Mouse (Mus musculus) liver, adult 2 months (tissue): ENCODE data around the gene Hoxb2. TPM values are rescaled to one million over a fixed set of nuclear protein-coding genes. Genes with fewer than 3 reads are reported as not detected.

Experiments used
- DNase-seq: peaks from one replicate; pipeline ENCODE4 v3.0.0-alpha.2; 2011; ENCODE audit warnings: low read depth, low spot score; ENCODE audit errors: extremely low read depth
- H3K27ac ChIP-seq: fragments of 200-500 bp; replicated peaks from 2 replicates; pipeline ENCODE4 v1.5.1; 2012; ENCODE audit warnings: low read depth, mild to moderate bottlenecking, control low read depth, inconsistent platforms, low read length; ENCODE audit not compliant: insufficient read depth
- H3K27me3 ChIP-seq: fragments of 200-500 bp; 2 replicates; pipeline ENCODE4 v1.6.1; 2012; ENCODE audit warnings: mild to moderate bottlenecking, moderate library complexity, low read length, inconsistent platforms; ENCODE audit not compliant: control insufficient read depth, insufficient read depth
- H3K36me3 ChIP-seq: fragments of 200-500 bp; 2 replicates; pipeline ENCODE4 v1.6.1; 2012; ENCODE audit warnings: low read length, inconsistent platforms; ENCODE audit not compliant: control insufficient read depth, insufficient read depth
- H3K4me1 ChIP-seq: fragments of 200-500 bp; 2 replicates; pipeline ENCODE4 v1.6.1; 2011; ENCODE audit warnings: low read length; ENCODE audit not compliant: control insufficient read depth, insufficient read depth
- H3K4me3 ChIP-seq: fragments of 200-500 bp; 2 replicates; pipeline ENCODE4 v1.5.1; 2011; ENCODE audit warnings: low read depth, mild to moderate bottlenecking, control low read depth, low read length, moderate library complexity; ENCODE audit not compliant: insufficient read depth
- H3K79me2 ChIP-seq: fragments of 200-500 bp; 2 replicates; pipeline ENCODE4 v1.6.1; 2012; ENCODE audit warnings: inconsistent platforms, mild to moderate bottlenecking, low read length, moderate library complexity; ENCODE audit not compliant: control insufficient read depth, insufficient read depth
- H3K9ac ChIP-seq: fragments of 200-500 bp; 2 replicates; pipeline ENCODE4 v1.6.1; 2012; ENCODE audit warnings: low read depth, mild to moderate bottlenecking, control low read depth, inconsistent platforms, low read length
- CTCF ChIP-seq: fragments of 200-500 bp; IDR thresholded peaks from 2 replicates; pipeline ENCODE4 v1.5.1; 2011; ENCODE audit warnings: low read depth, low read length, control low read depth
- POLR2A ChIP-seq: fragments of 200-500 bp; IDR thresholded peaks from 2 replicates; pipeline ENCODE4 v1.6.1; 2011; ENCODE audit warnings: low read length, control low read depth; ENCODE audit not compliant: insufficient read depth; ENCODE audit errors: extremely low read depth
- WGBS: fragments of 180-500 bp; shearing (Covaris S2); methylation state at CpG from one replicate; pipeline ENCODE4 v1.1.7; 2018; 5-methylcytosine and 5-hydroxymethylcytosine counted together
- polyA plus RNA-seq: library from polyadenylated mRNA; depleted of rRNA; stranded (reverse); fragments of >200 nt; gene quantifications from 2 replicates; pipeline ENCODE4 v1.2.3, GENCODE M21; 2012
- total RNA-seq: library from RNA; depleted of rRNA; stranded (reverse); fragments of >200 nt; gene quantifications from 2 replicates; pipeline ENCODE4 v1.2.3, GENCODE M21; 2014

The Hoxb2 gene
- total and polyA plus RNA-seq, 2 experiments, result 0.46 to 1.3 TPM

GRCm38 (mm10) chr11:96344878-96345159 is 5.5 kb upstream of the Hoxb2 start:
- no peak for DNase-seq
- Histone ChIP-seq H3K27me3 (peaks cover 29% of the 10 kb centered on the region), H3K4me1 (peaks cover 3% of the 10 kb centered on the region; the same call in 1 of the 2 replicates), H3K9ac (no peak overlapping the region), H3K36me3 (no peaks in the 10 kb centered on the region), H3K4me3 (no peak overlapping the region), H3K27ac (no peak overlapping the region), H3K79me2 (no peaks in the 10 kb centered on the region)
- WGBS, result 25% methylated on average over 6 of the region's 6 CpGs
- TF ChIP-seq CTCF, result no peak

- H3K27me3 ChIP-seq, result peaks cover 29% of the 10 kb centered on the region
- no peaks in the 10 kb centered on the region for H3K36me3 ChIP-seq
- H3K4me3 ChIP-seq, result peak overlapping the region; percentile 33; the same call in 1 of the 2 replicates
- peaks cover 3% of the 10 kb centered on the region; the same call in 1 of the 2 replicates for H3K4me1 ChIP-seq
- no peak for DNase-seq
- no peak overlapping the region for H3K27ac ChIP-seq
- TF ChIP-seq CTCF (no peak), POLR2A (no peak)
- peak overlapping the region; percentile 42 for H3K9ac ChIP-seq
- no peaks in the 10 kb centered on the region for H3K79me2 ChIP-seq
- WGBS, result 12% methylated on average over 56 of the region's 56 CpGs
Measured at GRCm38 (mm10) chr11:96345220-96345892, 5.0 kb upstream of the Hoxb2 start.

- Histone ChIP-seq H3K27me3 (peaks cover 29% of the 10 kb centered on the region), H3K9ac (peak overlapping the region; percentile 42; the same call in 1 of the 2 replicates), H3K36me3 (no peaks in the 10 kb centered on the region), H3K4me1 (peaks cover 3% of the 10 kb centered on the region; the same call in 1 of the 2 replicates), H3K4me3 (peak overlapping the region; percentile 33; the same call in 1 of the 2 replicates), H3K27ac (no peak overlapping the region), H3K79me2 (no peaks in the 10 kb centered on the region)
- no peak for DNase-seq
- no peak for TF ChIP-seq POLR2A
- TF ChIP-seq CTCF, result 0 out of 2 replicates have a peak, but pooled peaks have one; percentile 17
- WGBS, result 21% methylated on average over 45 of the region's 45 CpGs
Measured at GRCm38 (mm10) chr11:96345893-96346806, 4.2 kb upstream of the Hoxb2 start.

GRCm38 (mm10) chr11:96346916-96347520 is 3.3 kb upstream of the Hoxb2 start:
- H3K9ac ChIP-seq, result no peak overlapping the region
- H3K27me3 ChIP-seq, result peaks cover 26% of the 10 kb centered on the region
- no peak for TF ChIP-seq CTCF
- DNase-seq, result peak; percentile 16
- WGBS, result 40% methylated on average over 5 of the region's 5 CpGs
- no peak overlapping the region for H3K4me3 ChIP-seq
- H3K27ac ChIP-seq, result no peak overlapping the region
- peaks cover 3% of the 10 kb centered on the region; the same call in 1 of the 2 replicates for H3K4me1 ChIP-seq
- H3K36me3 ChIP-seq, result no peaks in the 10 kb centered on the region
- H3K79me2 ChIP-seq, result no peaks in the 10 kb centered on the region

- TF ChIP-seq POLR2A (no peak), CTCF (no peak)
- 17% methylated on average over 4 of the region's 4 CpGs for WGBS
- H3K9ac ChIP-seq, result no peak overlapping the region
- H3K79me2 ChIP-seq, result no peaks in the 10 kb centered on the region
- H3K4me3 ChIP-seq, result no peak overlapping the region
- DNase-seq, result no peak
- H3K27ac ChIP-seq, result no peak overlapping the region
- H3K36me3 ChIP-seq, result no peaks in the 10 kb centered on the region
- peaks cover 28% of the 10 kb centered on the region for H3K27me3 ChIP-seq
- H3K4me1 ChIP-seq, result peaks cover 3% of the 10 kb centered on the region; the same call in 1 of the 2 replicates
Measured at GRCm38 (mm10) chr11:96347717-96348116, 2.6 kb upstream of the Hoxb2 start.
